Mouse (Mus musculus) liver, embryonic 18 days (tissue): ENCODE measurements around the gene Pnpla7. TPM values are rescaled to one million over a fixed set of nuclear protein-coding genes. Genes with fewer than 3 reads are reported as not detected.

Experiments used
- polyA plus RNA-seq: library from polyadenylated mRNA; depleted of rRNA; stranded (reverse); fragments of >200 nt; gene quantifications from 2 replicates; pipeline ENCODE4 v1.2.3, GENCODE M21; 2012; rRNA removed

Pnpla7 gene
- 18.9 and 24.4 TPM in 2 replicates for polyA plus RNA-seq

DNA sequence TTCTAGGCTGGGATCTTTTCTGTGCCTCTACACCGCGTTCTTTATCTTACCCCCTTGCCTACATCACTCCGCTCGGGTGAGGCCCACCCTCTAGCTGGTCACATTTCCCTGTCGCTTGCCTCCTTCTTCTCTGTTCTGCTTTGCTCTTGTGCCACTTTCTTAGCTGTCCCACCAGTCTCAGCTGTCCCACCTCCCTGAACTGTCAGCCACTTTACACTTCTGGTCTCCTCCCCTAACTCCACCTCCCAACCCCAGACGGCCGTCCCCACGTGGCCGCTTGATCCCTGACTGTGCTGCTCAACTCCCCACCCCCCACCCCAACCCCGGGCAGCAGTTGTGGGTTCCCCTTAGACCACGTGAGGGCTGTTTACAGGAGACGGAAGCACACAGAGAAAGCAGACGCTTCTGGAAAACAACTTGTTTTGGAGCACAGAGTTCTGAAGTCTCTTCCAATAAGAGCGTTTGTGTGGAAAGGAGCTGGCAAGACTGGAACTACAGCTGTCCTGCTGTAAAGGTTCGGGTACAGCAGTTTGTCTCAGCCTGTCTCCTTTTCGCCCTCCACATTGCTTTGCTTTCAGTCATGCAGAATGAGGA is at the start of gene Pnpla7:
Pnpla7 (plus strand) TSS at position 330 of the 594 bp plus-strand sequence.

DNA sequence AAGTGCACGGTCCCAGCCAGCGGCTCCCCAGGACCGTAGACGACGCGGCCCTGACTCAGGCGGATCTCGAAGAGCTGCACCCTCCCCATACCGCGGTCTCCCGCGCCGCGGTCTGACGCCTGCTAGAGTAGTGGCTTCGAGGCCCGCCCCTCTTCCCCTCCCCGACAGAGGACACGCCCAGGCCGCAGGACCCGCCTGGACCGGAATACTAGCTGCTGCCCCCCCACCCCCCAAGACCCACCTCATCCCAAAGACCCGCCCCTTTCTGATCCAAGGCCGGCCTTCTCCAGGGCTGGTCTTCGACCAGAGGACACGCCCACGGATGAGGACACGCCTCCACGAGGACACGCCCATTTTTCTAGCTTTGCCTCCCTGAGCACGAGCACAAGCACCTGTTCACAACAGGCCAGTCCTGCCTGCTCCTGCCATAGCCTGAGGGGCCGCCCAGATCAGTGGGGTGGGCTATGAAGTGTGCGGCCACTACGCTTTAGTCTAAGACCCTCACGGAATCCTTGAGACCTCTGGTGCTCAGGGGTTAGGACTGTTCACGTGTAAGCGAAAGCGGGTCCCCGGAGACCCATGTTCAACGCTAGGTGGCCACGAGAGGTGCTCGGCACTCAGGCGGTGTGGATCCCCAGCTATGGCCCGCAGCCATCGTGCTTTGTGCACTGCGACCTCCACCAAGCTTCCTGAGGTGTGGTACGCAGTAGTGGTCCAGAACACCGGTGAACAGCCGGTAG is 40.6 kb upstream of the Pnpla7 start, which contains the start of gene Arrdc1:
Arrdc1 (minus strand) TSS at position 196 of the 740 bp plus-strand sequence.

DNA sequence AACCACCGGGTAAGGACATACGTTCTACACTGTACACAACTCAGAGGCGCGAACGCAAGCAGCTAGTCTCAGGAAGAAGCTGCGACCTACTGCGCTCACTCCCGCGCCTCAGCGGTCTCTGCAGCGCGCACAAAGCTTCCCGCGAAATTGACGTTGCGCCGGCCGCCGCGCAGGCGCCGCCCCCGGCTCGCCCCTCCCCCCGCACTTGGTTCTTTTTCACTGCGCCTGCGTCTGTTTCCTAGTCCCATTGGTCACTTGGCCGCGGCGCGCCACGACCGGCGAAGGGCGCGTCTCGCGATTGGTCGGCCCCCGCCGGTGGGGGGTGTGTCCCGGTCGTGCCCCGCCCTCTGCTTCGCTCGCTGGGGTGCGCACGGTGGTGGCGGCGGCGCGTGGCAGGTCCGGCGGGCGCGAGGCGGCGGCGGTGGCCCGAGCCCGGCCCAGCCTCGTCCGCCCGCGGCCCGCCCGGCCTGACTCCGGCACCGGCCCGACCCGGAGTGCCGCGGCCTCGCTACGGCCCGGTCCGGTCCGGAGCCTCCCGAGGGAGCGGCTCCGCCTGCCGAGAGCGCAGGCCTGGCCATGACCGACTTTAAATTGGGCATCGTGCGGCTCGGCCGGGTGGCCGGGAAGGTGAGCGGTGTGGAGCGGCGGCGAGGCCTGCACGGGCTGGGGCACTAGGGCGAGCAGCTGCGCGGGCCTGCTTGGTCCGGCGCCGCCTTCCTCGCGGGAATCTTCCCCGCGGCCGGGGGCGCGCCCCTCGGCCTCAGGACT is 26.2 kb upstream of the Pnpla7 start, which contains the start of gene Zmynd19:
Zmynd19 (plus strand) TSS at position 372 of the 768 bp plus-strand sequence.

DNA sequence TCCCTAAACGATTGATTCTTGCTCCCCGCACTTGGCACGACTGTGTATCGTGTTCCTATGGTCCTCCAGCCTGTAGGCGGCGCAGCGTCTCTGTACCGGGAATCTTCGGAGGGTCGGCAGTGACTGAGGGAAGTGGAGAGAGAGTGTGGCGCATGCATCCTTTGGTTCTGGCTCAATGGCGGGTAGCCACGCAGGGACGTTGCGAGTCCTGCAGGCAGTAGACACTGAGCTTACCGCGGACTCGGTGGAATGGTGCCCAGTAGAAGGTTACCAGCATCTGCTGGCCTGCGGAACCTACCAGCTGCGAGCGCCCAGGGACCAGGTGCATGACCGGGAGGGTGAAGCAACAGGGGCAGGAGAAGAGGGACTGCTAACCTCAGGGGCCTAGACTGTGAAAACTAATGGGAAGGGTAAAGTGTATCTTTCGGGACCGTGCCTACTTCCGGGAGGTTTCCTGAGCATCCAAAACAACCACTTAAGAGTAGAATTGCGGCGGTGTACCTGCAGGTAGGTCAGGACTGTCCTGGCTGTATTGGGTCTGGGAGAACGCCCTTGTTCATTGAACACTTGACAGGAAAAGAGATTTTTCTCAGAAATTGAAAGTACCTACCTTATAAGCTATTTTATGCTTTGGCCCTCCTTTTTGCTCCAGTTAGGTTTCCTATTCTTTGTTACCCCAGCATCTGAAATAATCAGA is 13.4 kb upstream of the Pnpla7 start, which contains the start of gene Dph7:
Dph7 (plus strand) TSS at position 97 of the 697 bp plus-strand sequence.

DNA sequence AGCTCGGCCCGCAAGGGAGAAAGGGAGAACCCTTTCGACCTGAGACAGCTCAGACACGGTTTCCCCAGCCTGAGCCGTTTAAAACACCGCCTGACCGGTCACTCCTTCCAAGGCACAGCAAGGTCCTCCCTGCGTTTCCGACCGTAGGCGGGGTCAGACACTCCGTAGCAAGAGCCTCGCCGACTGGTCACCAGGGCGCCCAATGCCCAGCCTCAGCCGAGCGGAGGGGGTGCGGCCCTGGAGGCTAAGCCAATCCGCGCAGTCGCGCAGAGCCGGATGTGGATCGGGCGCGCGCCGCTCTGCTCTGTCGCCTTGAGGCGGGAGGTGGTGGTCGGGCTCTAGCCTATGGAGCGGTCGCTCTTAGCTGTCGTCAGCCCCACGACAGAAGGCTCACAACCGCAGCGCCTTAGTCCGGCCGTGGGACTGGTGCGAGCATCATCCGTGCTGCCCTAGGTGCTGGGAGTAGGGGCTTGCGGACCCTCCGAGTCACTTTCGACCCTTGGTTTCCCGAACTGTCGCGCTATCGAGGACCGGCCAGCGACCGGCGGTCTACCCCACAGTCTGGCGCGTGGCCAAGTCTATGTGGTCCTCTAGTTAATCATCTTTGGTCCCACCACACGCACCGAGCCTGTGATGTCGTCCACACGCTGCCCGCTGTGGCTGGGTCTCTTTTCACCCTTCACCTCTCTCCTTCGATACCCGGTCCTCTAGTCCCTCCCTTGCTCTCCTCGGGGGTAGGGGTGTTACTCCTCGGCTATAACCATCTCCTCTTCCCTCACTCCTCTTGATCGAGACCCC is 728 bp upstream of the Pnpla7 start, which contains the start of gene Mrpl41:
Mrpl41 (minus strand) TSS at position 193 of the 798 bp plus-strand sequence.

DNA sequence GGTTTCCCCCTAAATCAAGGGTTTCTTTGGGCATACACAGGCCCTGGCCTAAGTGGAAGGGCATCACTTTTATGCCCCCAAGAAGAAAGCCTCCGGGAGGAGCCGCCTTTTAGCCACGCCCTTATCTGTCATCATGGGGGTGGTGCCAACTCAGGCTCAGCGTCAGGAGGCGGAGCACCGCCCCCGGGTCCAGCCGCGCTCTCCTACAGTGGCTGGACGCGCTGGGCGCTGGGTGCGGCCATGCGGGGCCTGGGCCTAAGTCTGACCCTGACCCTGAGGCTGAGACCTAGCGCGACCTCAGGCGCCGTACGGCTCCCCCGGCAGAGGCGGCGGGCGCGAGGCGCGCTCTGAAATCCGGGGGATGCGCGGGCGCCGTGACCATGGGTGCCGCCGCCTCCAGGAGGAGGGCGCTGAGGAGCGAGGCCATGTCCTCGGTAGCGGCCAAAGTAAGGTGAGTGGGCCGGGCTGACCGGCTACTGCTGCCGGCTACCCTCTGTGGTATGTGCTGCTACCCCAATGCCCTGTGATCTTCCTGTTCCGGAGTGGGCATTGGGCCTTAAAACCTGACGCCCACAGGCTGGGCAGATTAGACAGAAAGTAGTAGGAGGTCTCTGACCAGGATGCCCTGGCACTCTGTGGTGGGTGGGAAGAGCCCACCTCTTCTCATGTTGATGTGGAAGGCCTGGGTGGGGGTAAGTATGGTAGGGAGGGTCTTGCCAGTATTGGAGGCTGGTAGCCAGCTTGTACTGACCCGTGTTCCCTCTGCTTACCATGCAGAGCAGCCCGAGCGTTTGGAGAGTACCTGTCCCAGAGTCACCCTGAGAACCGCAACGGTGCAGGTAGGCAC is 78.6 kb downstream of the Pnpla7 start, which contains the start of gene Nsmf:
Nsmf (plus strand) TSS at position 135 of the 847 bp plus-strand sequence.

DNA sequence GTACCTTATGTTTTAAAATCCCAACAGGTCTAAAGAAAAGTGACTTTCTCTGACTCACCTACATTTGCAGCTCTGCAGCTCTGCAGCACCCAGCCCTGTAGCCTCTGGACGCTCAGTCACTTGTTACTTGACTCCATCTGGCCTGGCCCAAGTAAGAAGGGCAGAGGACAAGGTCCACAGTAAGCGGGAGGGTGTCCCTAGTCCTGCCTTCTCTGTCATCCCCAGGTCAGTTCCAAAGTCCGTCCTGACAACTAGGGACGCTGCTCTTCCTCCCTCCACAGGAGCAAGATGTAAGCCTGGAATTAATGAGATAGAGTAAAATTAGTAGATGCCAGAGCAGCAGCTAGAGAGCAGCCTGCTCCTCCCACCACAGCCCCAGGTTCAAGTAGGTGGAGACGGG is 104.2 kb downstream of the Pnpla7 start, which contains the start of gene Entpd8:
Entpd8 (plus strand) TSS at position 229 of the 400 bp plus-strand sequence.

DNA sequence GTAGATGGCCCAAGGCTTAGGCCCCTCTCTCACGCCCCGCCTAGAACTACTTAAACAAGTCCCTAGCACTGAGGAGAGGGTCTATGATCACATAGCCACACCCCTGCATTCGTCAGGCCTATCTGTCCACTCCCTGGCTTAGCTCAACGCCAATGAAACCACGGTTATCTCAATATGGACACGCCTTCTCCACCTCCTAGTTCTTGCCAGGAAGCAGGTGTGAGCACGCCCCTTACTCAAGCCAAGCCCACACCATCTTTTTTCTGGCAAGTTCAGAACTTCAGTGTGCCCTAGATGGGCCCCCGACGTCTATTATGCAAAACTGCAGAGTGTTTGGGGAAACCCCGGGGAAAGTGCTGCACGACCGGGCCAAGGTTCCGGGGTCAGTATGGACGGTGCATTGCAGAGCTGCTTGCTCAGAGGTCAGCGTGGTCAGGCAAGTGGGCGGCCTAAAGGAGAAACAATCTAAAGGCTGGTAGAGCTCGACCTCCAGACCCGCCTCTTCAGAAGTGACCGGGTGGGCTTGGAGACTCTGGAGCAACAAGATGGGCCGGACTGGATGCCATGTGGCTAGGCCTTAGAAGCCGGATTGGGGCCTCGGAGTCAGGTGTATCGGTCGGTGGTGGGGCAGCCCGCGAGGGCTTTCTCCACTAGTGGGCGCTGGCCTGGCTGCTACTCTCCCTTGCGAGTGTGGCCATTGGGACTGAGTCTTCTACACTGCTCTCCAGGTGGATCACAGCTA is 119.4 kb downstream of the Pnpla7 start, which contains the start of gene Noxa1:
Noxa1 (minus strand) TSS at position 41 of the 742 bp plus-strand sequence.

Other genes with a start within 250 kb of the Pnpla7 start
- 0.35 and 0.52 TPM in 2 replicates for gene Cacna1b, start 212.9 kb upstream of the Pnpla7 start, polyA plus RNA-seq
- 13.9 and 16.7 TPM in 2 replicates for gene Ehmt1, start 56.4 kb upstream of the Pnpla7 start, polyA plus RNA-seq
- 24.7 and 28.9 TPM in 2 replicates for gene Arrdc1, start 40.8 kb upstream of the Pnpla7 start, polyA plus RNA-seq
- 9.6 TPM in 2 replicates for gene Zmynd19, start 26.2 kb upstream of the Pnpla7 start, polyA plus RNA-seq
- gene Dph7, start 13.6 kb upstream of the Pnpla7 start, polyA plus RNA-seq = 7.0 and 7.1 TPM in 2 replicates
- 38.0 and 42.6 TPM in 2 replicates for gene Mrpl41, start 935 bp upstream of the Pnpla7 start, polyA plus RNA-seq
- gene Nsmf, start 78.3 kb downstream of the Pnpla7 start, polyA plus RNA-seq = 31.2 and 35.7 TPM in 2 replicates
- gene Entpd8, start 104.3 kb downstream of the Pnpla7 start, polyA plus RNA-seq = 36.7 and 53.2 TPM in 2 replicates
- 0.72 and 0.76 TPM in 2 replicates for gene Noxa1, start 119.1 kb downstream of the Pnpla7 start, polyA plus RNA-seq
- 2.5 and 3.5 TPM in 2 replicates for gene Nrarp, start 204.7 kb downstream of the Pnpla7 start, polyA plus RNA-seq
- gene Tor4a, start 220.9 kb downstream of the Pnpla7 start, polyA plus RNA-seq = 6.2 and 6.6 TPM in 2 replicates
- gene Nelfb, start 235.5 kb downstream of the Pnpla7 start, polyA plus RNA-seq = 17.8 and 19.8 TPM in 2 replicates
- not detected in 2 replicates for gene Stpg3, start 238.6 kb downstream of the Pnpla7 start, polyA plus RNA-seq
- gene Fam166a, start 242.7 kb downstream of the Pnpla7 start, polyA plus RNA-seq = not detected in 2 replicates
- gene Tubb4b, start 248.7 kb downstream of the Pnpla7 start, polyA plus RNA-seq = 344 and 395 TPM in 2 replicates